Mouse (Mus musculus) large intestine, adult 2 months (tissue): ENCODE data around the gene Hist4h4. TPM values are rescaled to one million over a fixed set of nuclear protein-coding genes. Genes with fewer than 3 reads are reported as not detected.

Experiments
- DNase-seq: peaks from one replicate; pipeline ENCODE4 v3.0.0-alpha.2; 2012; ENCODE audit warnings: low read depth, low spot score
- WGBS: fragments of 180-500 bp; shearing (Covaris S2); methylation state at CpG from one replicate; pipeline ENCODE4 v1.1.7; 2018; 5-methylcytosine and 5-hydroxymethylcytosine counted together
- polyA plus RNA-seq: library from polyadenylated mRNA; depleted of rRNA; stranded (reverse); fragments of >200 nt; gene quantifications from 2 replicates; pipeline ENCODE4 v1.2.3, GENCODE M21; 2012; rRNA removed

Gene Hist4h4
- 2.2 and 2.6 TPM in 2 replicates for polyA plus RNA-seq

DNA sequence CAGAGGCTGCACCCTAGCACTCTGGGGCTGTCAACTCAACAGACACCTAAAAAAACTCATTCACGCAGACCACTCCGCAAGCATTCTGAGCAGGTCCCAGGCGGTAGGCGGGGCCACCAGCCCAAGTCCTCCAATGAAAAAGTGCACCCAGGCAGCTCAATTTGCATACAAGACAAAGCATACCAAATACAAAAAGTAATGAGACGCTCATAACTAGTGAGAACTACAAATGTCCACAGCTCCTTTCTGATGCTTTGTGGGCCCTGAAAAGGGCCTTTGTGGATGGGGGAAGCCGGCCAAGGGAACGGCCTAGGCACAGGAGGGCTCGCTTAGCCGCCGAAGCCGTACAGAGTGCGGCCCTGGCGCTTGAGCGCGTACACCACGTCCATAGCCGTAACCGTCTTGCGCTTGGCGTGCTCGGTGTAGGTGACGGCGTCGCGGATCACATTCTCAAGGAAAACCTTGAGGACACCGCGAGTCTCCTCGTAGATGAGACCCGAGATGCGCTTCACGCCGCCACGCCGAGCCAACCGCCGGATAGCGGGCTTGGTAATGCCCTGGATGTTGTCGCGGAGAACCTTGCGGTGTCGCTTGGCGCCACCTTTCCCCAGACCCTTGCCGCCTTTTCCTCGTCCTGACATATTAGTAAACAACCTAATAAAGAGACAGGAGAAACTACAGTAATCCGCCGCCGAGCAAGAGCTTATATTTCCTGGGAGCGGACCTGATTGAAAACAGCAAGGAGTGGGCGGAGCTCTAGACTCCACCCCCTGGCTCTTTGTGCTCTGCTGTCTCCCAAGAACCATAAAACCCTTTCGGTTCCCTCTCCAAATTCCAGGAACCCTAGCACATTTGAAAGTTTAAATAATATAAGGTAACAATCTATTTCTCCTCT is at the start of gene Hist4h4:
Gene Hist4h4, minus strand, starts transcription at position 677 of the 895 bp plus-strand sequence.
- DNase-seq, result no peak
- WGBS, result 2% methylated on average over 50 of the region's 50 CpGs

- WGBS, result 78% methylated on average over 3 of the region's 3 CpGs
- no peak for DNase-seq
Observed at GRCm38 (mm10) chr6:136852762-136853161, 48.5 kb upstream of the Hist4h4 start.

GRCm38 (mm10) chr6:136852348-136852747 is 48.1 kb upstream of the Hist4h4 start:
- WGBS, result 85% methylated on average over 4 of the region's 4 CpGs
- DNase-seq, result no peak

DNA sequence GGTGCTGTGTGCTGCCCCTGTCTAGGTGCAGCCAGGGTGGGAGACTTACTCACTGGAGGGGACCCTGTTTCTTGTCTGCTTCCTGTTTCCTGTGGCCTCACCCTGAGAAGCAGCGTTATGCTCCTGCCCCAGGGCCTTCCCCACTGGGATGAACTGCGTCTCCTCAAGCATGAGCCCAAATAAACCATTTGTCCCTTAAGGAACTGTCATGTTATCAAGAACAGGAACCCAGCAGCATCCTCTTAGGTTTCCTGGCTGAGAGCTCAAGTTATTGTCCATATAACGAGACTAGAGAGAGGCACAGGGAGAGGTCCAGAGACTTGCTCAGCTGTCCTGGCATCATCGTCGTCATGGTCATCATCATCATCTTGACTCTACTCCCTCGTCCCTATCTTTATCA is 46.1 kb upstream of the Hist4h4 start:
- WGBS, result 84% methylated on average over 6 of the region's 6 CpGs
- DNase-seq, result no peak

DNA sequence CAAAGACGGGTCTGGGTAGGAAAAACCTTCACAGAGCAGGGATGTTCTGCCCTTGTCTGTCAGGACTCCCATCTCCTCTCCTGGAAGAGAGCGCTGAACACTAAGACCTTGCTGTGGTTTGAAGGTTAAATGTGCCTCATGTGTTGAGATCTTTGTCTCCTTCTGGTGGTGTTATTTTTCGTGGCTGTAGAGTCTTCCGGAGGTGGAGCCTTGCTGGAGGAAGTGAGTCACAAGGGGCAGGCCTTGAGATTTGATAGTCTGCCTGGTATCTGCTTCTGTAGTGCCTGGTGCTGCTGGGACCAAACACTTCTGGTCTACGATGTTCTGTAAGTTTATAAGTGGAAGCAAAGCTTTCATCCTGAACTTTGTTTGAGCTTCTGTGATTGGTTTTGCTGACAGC is 44.8 kb upstream of the Hist4h4 start:
- 87% methylated on average over 5 of the region's 5 CpGs for WGBS
- no peak for DNase-seq

GRCm38 (mm10) chr6:136848399-136848798 is 44.2 kb upstream of the Hist4h4 start:
- 92% methylated on average over 8 of the region's 8 CpGs for WGBS
- no peak for DNase-seq

GRCm38 (mm10) chr6:136847790-136848189 is 43.6 kb upstream of the Hist4h4 start:
- no peak for DNase-seq
- WGBS, result 3% methylated on average over 2 of the region's 2 CpGs

DNA sequence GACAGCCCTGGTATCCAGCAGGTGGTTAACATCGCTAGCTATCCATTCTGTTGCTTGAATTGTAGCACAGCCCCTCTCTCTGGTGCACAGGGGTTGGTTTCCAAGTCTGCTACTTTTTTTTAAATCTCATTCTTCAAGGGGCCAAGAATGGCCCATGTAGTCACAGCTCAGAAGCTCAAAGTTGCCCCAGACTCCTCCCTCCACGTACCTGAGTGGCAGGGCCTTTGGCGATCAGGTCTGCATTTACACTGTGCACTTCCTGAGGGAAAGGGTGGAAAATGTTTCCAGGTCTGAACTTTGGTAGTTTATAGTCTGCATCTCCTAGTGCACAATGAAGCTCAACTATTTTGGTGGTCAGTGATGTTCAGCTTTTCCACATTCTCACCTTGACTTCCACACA is 43.1 kb upstream of the Hist4h4 start:
- 95% methylated on average over 3 of the region's 3 CpGs for WGBS
- no peak for DNase-seq

- WGBS, result 74% methylated on average over 5 of the region's 5 CpGs
- DNase-seq, result no peak
Observed at GRCm38 (mm10) chr6:136845706-136846480, 41.7 kb upstream of the Hist4h4 start.

DNA sequence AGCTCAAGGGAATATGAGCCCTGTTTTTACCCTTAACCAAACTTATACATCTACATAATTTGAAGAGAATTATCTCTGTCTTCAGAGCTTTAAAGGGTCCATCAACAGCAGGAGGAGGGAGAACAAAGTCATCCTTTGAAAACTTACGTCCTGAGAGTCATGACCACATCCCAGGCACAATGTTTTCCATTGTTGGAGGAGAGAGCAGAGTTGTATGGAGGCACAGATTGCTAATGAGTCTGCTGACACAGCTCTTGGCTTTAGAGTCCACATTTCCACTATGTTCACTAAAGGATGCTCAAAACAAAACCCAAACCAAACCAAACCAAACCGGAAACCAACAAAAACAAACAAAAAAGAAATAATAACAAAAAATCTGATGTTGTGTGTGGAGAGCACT is 40.7 kb upstream of the Hist4h4 start:
- whole genome bisulfite sequencing, result 78% methylated on average over 2 of the region's 2 CpGs
- no peak for DNase-seq

DNA sequence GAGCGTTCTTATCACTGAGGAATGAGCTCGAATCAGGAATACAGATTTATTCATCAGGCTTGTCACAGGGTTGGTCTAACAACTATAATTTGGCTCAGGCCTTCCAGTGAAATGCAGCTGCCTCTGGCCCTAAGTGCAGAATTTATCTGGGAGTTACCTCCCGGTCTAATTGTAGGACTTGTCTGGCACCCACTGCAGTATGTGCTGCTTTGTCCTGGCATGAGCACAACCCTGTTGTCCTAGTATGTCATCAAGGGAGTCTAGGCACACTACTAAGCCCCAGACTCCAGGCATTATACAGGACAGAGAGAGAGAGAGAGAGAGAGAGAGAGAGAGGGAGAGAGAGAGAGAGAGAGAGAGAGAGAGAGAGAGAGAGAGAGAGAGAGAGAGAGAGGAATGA is 33.1 kb upstream of the Hist4h4 start:
- no peak for DNase-seq
- WGBS, result 69% methylated on average over 3 of the region's 3 CpGs

- DNase-seq, result no peak
- WGBS, result 51% methylated on average over 4 of the region's 4 CpGs
Observed at GRCm38 (mm10) chr6:136835352-136835751, 31.1 kb upstream of the Hist4h4 start, which contains the start of gene Smco3. Smco3 (minus strand) TSS chr6:136835452.

- 66% methylated on average over 5 of the region's 5 CpGs for WGBS
- no peak for DNase-seq
Observed at GRCm38 (mm10) chr6:136831712-136832111, 27.5 kb upstream of the Hist4h4 start.

- DNase-seq, result no peak
- WGBS, result 24% methylated on average over 4 of the region's 4 CpGs
Observed at GRCm38 (mm10) chr6:136828681-136829080, 24.5 kb upstream of the Hist4h4 start.

- under 1% methylated on average over 45 of the region's 45 CpGs for WGBS
- no peak for DNase-seq
Observed at GRCm38 (mm10) chr6:136827881-136828561, 23.8 kb upstream of the Hist4h4 start, which contains the start of gene Wbp11. Wbp11 (minus strand) TSS chr6:136828233.

DNA sequence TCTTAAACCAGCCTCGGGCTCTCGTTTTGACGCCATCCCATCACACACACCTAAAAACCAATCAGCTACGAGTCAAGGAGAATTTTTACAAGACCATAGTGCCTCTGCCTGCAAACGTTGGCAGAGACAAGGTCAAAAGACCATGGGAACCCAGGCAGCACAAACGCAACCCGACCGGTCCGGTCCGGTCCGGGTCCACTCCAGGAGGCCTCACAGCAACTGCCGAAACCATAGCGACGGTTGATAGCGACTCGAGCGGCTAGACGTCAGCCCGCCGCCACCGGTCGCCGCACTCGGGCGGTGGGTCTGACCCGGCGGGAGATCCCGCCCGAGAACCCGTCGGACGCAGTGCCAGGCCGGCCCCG is 23.3 kb upstream of the Hist4h4 start, which contains the start of gene BC049715:
Gene BC049715, plus strand, starts transcription at position 111 of the 365 bp plus-strand sequence.
- no peak for DNase-seq
- under 1% methylated on average over 34 of the region's 34 CpGs for WGBS

GRCm38 (mm10) chr6:136827116-136827515 is 22.9 kb upstream of the Hist4h4 start:
- no peak for DNase-seq
- WGBS, result 9% methylated on average over 7 of the region's 7 CpGs

DNA sequence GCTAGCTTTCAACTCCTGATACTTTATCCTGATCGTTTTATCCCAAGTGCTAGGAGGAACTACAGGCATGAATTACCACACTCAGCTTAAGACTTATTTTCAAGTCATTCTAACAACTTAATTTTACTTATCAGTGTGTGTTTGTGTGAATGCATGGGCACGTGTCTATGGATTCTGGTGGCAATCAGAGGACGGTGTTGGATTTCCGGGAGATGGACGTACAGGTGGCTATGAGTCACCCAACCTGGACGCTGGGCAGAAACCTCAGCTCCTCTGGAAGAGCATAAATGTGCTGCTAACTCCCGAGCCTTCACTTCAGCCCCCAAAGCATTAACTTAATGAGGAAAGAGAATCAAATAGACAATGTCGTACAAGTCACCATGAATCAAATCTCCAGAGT is 20.8 kb upstream of the Hist4h4 start:
- 87% methylated on average over 8 of the region's 8 CpGs for WGBS
- no peak for DNase-seq

- 91% methylated on average over 18 of the region's 18 CpGs for WGBS
- DNase-seq, result no peak
Observed at GRCm38 (mm10) chr6:136821086-136821485, 16.9 kb upstream of the Hist4h4 start.

- WGBS, result 97% methylated on average over 21 of the region's 21 CpGs
- no peak for DNase-seq
Observed at GRCm38 (mm10) chr6:136820381-136820780, 16.2 kb upstream of the Hist4h4 start.
